Mouse (Mus musculus) layer of hippocampus, adult 18-20 months (tissue): Measurements from ENCODE around the gene Tecta. TPM values are rescaled to one million over a fixed set of nuclear protein-coding genes. Genes with fewer than 3 reads are reported as not detected.
A peak's percentile ranks its signal among the peaks of the same experiment; 100 is the strongest.

Experiments
- DNase-seq, 2 experiments: peaks; one replicate each; pipeline ENCODE4 v3.0.0; 2022; ENCODE audit warnings: low spot score in 2 of 2
- microRNA-seq, 2 experiments: library from miRNA; unstranded; fragments of <30 nt; microRNA quantifications; one replicate each; pipeline ENCODE4 v1.2.0; 2021
- total RNA-seq, 2 experiments: library from RNA; stranded (reverse); gene quantifications; 2 replicates each; pipeline ENCODE4 v1.2.3; 2021

Gene Tecta
- total RNA-seq, 2 experiments from 2014 or later = 0.28 to 0.42 TPM

- DNase-seq = no peak
Measured at GRCm38 (mm10) chr9:42323238-42323637, 76.5 kb downstream of the Tecta start.

GRCm38 (mm10) chr9:42321442-42321841, 78.3 kb downstream of the Tecta start:
- DNase-seq = no peak

- DNase-seq = no peak
Measured at GRCm38 (mm10) chr9:42320616-42321015, 79.1 kb downstream of the Tecta start.

- DNase-seq = peak in 1 of 2 experiments; percentile 46
Measured at GRCm38 (mm10) chr9:42318455-42318987, 81.2 kb downstream of the Tecta start.

- DNase-seq = no peak
Measured at GRCm38 (mm10) chr9:42317337-42317736, 82.4 kb downstream of the Tecta start.

GRCm38 (mm10) chr9:42315816-42316215, 83.9 kb downstream of the Tecta start:
- DNase-seq = no peak

GRCm38 (mm10) chr9:42314959-42315358, 84.8 kb downstream of the Tecta start:
- DNase-seq = no peak

GRCm38 (mm10) chr9:42314388-42314787, 85.3 kb downstream of the Tecta start:
- DNase-seq = no peak

- peak in 1 of 2 experiments; percentile 40 for DNase-seq
Measured at GRCm38 (mm10) chr9:42313872-42314271, 85.9 kb downstream of the Tecta start.

- no peak for DNase-seq
Measured at GRCm38 (mm10) chr9:42311311-42311710, 88.4 kb downstream of the Tecta start.

- no peak for DNase-seq
Measured at GRCm38 (mm10) chr9:42303894-42304293, 95.8 kb downstream of the Tecta start.

- DNase-seq = no peak
Measured at GRCm38 (mm10) chr9:42301082-42301633, 98.6 kb downstream of the Tecta start.

GRCm38 (mm10) chr9:42296297-42296922, 103.3 kb downstream of the Tecta start:
- no peak for DNase-seq

- DNase-seq = no peak
Measured at GRCm38 (mm10) chr9:42294131-42294530, 105.6 kb downstream of the Tecta start.

GRCm38 (mm10) chr9:42293596-42293995, 106.1 kb downstream of the Tecta start:
- no peak for DNase-seq

- DNase-seq = no peak
Measured at GRCm38 (mm10) chr9:42293051-42293450, 106.7 kb downstream of the Tecta start.

- no peak for DNase-seq
Measured at GRCm38 (mm10) chr9:42279676-42280075, 120.1 kb downstream of the Tecta start.

Small RNA genes lying within 50 kb of the gene (microRNA-seq; reads per million reads assigned to microRNA genes)
- 0 reads per million in 2 experiments for gene Gm44311

Other genes with a start within 250 kb of the Tecta start
- 10 to 100 TPM; 55.1 to 56.8 TPM for gene Sc5d, start 135.7 kb downstream of the Tecta start, total RNA-seq
- gene Tbcel, start 107.9 kb upstream of the Tecta start, total RNA-seq = 10 to 100 TPM; 57.3 to 60.6 TPM